Mouse (Mus musculus): ENCODE measurements around the gene Zfp457. TPM values are rescaled to one million over a fixed set of nuclear protein-coding genes. Genes with fewer than 3 reads are reported as not detected.
A peak's percentile ranks its signal among the peaks of the same experiment; 100 is the strongest.
"Not testable (repeated sequence)": the region's sequence is repeated elsewhere in the genome, so short reads cannot be mapped to it uniquely, and the experiment has no call there.

Gene Zfp457
- 1 to 10 TPM; 2.9 to 4.5 TPM for total RNA-seq (2021)
- long read RNA-seq, experiment 1: 0 reads
- long read RNA-seq, experiment 2: 0 reads

DNA sequence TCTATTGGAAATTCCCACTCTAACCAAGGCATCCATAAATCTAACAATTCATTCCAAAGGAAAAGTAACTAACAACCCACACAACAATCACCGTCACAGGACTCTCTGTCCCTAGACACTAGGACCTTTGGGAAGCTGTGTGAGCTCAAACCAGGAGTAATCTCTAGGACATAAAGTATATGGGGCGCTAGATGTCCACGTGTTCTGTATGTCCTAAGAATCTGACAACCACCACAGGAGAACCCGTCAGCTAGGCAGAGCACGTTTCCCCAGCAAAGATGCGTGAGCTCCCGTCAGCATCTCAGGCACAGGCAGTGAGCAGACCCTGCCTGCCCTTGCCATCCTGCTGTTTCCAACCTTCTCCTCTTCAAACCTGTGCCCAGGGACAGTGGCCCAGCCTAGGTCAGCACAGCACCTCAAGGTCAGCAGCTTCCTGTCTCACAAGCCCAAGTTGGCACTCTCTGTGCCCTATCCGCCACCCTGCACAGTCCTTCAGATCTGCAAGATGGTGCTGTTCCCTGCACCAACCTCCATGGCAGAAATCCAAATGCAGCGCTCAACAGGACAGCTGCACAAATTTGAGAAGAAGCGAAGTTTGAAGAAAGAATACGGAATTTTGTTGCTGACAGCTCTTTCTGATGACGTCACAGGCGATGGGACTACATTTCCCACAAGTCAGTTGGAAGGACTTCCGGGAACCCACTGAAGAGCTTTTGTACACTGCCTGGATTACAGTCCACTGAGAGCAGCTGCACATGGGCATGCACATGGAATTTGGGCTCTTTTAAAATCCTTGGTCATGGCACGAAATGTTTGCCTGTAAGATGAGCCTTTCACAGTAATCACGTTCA, at the start of gene Zfp457:
Zfp457 (minus strand) TSS at position 664 of the 851 bp plus-strand sequence.
- intact Hi-C loops (cut with DNase I): loop anchor here (10.0 kb wide), 2 partner anchors 181 to 419 kb away; partner anchors contain the start of genes Zfp65 and Zfp759

DNA sequence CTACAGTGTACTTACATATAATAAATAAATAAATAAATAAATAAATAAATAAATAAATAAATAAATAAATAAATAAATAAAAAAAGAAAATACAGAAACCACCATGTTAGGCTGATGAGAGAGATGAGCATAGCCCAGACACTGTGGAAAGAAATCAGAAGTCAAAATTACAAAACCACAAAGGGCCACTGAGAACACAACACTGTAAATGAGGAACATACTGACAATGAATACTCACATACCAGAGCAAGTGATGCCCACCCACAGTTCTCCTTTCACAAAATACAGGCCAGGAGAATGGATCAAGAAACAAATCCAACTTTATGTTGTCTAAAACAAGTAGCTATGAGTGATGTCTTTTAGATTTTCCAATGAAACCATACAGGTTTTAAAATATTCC, 45.6 kb upstream of the Zfp457 start:
- DNase-seq: no peak
- intact Hi-C loops (cut with DNase I): no loop called here

More for the DNA sequence above, at the start of gene Zfp457:
- peak; percentile 79 to 92 for DNase-seq

DNA sequence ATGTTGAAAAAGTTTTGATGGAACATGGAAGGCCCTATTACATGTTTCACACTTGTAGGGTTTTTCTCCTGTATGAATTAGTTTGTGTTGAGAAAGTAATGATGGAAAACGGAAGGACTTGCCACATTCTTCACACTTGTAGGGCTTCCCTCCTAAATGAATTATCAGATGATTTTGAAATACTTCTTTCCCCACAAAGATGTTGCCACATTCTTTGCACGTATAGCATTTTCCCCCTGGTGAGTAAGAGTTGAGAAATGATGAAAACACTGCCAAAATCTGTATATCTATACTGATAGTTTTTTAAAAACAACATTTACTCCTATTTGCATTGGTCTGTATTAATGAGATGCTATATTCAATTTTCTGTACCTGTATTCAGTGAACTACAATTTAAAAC, 37.1 kb upstream of the Zfp457 start:
- intact Hi-C loops (cut with DNase I): no loop called here
- DNase-seq: no peak

DNA sequence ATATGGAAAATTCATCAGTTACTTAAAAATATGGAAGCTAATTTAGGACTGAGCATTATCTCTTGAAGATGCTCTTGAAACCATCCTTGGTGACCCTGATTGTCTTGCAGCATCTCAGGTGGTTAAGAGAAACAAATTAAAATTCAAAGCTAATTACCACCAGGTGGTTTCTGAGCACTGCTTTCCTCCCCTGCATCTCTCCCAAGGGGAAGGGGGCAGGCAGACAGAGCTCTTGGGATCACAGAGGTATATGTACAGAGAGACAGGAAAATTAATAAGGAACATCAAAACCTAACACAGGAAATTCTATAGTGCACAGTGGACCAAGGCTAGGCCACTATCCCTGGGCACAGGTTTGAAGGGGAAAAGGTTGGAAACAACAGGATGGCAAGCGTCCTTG, 26.6 kb upstream of the Zfp457 start:
- DNase-seq: no peak

DNA sequence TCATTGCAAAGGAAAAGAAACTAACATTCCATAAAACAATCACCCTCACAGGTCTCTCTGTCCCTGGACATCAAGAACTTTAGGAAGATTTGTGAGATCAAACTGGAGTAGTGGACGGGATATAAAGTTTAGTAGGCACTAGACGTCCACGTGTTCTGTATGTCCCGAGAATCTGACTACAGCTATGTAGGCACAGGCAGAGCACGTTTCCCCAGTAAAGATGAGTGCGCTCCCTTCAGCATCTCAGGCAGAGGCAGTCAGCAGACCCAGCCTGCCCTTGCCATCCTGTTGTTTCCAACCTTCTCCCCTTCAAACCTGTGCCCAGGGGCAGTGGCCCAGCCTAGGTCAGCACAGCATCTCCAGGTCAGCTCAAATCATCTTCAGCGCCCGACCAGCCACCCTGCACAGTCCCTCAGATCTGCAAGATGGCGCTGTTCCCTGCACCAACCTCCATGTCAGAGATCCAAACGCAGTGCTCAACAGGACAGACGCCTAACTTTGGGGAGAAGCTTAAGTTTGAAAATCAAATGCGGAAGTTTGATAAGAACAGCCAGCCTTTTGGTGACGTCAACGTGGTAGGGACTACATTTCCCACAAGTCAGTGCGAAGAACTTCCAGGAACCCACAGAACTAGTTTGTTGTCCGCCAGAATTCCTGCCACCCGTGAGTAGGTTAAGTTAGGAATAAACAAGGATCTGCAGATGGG, 25.9 kb upstream of the Zfp457 start, which contains the start of gene Zfp595:
Zfp595 (minus strand) TSS at position 552 of the 706 bp plus-strand sequence.
- intact Hi-C loops (cut with DNase I): loop anchor here (2.0 kb wide), 1 partner anchor 23 kb away; no protein-coding TSS in a partner anchor
- DNase-seq: peak; percentile 73 to 85

More for the DNA sequence above, 26.6 kb upstream of the Zfp457 start:
- intact Hi-C loops (cut with DNase I): loop anchor here (2.0 kb wide), 1 partner anchor 24 kb away; no protein-coding TSS in a partner anchor

DNA sequence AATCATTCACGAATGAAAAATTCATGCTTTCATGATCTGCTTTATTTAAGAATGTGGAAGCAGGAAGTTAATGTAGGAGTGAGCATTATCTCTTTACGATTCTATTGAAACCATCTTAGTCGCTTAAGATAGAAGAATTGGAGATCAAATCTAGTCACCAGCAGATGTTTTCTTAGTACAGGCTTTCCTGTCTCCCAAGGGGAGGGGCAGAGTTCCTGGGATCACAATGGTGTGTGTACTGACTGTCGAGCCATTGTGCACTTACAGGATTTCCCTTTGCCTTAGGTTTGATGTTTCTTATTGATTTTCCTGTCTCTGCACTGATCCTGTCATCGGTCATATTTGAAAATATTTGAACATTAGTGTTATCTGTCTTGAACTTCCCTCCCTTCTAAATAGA, 433 bp upstream of the Zfp457 start:
- no peak for DNase-seq
- intact Hi-C loops (cut with DNase I): loop anchor here (10.0 kb wide), 2 partner anchors 182 to 418 kb away; partner anchors contain the start of genes Zfp65 and Zfp759

DNA sequence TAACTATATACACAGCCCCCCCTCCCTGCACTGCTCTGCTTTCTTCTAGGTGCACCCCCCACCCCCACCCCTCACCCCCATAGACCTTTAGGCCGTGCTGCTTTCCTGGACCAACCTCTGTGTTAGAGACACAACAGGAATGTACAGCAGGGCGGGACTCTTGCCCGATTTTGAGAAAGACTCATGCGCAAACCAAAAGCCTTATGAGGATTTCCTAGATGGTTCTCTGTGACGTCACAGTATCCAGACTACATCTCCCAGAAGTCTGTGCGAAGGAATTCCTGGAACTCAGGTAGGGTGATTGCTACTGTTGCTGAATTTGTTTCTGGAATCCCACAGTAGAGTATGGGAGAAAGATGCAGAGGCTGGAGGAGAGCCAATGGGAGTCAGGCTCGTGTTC, 28.0 kb downstream of the Zfp457 start, which contains the start of gene Zfp458:
Zfp458 (minus strand) TSS at position 153 of the 400 bp plus-strand sequence.
- intact Hi-C loops (cut with DNase I): no loop called here
- no peak for DNase-seq

DNA sequence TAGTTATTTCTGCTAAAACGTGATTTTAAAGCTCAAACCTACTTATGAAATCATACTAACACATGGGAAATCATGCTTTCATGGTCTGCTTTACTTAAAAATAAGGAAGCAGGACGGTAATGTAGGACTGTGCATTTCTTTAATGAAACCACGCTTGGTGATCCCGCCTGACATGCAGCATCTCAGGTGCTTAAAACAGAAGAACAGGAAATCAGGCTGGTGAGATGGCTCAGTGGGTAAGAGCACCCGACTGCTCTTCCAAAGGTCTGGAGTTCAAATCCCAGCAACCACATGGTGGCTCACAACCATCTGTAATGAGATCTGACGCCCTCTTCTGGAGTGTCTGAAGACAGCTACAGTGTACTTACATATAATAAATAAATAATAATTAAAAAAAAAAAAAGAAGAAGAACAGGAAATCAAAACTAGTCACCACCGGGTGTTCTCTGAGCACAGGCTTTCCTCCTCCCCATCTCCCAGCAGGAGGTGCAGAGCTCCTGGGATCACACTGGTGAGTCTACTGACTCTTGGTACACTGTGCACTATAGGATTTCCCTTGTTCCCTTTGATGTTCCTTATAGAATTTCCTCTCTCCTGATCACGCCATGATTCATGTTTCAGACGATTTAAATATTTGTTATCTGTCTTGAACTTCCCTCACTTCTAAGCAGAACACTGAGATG, 36.8 kb downstream of the Zfp457 start:
- DNase-seq: not testable (repeated sequence)
- intact Hi-C loops (cut with DNase I): loop anchor here (5.0 kb wide), 1 partner anchor 338 kb away; the partner anchor contains the start of gene Zfp729b

DNA sequence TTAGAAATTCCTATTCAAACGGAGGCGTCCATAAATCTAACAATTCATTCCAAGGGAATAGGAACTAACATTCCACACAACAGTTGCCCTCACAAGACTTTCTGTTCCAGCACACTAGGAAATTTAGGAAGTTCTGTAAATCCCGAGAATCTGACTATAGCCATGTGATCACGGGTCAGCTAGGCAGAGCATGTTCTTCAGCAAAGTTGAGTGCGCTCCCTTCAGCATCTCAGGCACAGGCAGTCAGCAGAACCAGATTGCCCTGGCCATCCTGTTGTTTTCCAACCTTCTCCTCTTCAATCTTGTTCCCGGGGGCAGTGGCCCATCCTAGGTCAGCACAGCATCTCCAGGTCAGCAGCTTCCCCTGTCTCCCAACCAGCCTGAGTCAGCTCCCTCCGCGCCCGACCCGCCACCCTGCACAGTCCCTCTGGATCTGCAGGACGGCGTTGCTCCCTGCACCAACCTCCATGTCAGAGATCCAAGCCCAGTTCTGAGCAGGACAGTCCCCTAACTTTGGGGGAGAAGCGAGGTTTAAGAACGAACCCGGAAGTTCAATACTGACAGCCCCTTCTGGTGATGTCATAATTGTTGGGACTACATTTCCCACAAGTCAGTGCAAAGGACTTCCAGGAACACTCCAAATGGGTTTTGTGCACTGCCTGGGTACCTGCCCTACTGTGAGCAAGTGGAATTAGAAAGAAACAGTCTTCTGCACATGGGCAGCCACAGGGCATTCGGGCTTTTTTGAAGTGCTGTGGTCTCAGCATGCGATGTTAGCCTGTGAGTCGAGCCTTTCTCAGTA, 37.5 kb downstream of the Zfp457 start:
- DNase-seq: peak; percentile 48 to 77
- intact Hi-C loops (cut with DNase I): loop anchor here (5.0 kb wide), 1 partner anchor 339 kb away; the partner anchor contains the start of gene Zfp729b

Other genes with a start within 250 kb of the Zfp457 start
- 1 to 10 TPM; 1.6 to 1.7 TPM for gene Zfp712, start 245.3 kb downstream of the Zfp457 start, total RNA-seq (2021)
- 1 to 10 TPM in 1 of 2 experiments, under 1 TPM in 1; 1.00 to 1.4 TPM for gene Zfp708, start 208.5 kb downstream of the Zfp457 start, total RNA-seq (2021)
- 1 to 10 TPM; 2.4 to 2.6 TPM for gene Gm28557, start 197.9 kb downstream of the Zfp457 start, total RNA-seq (2021)
- gene Rslcan18, start 190.2 kb downstream of the Zfp457 start, total RNA-seq (2021): 1 to 10 TPM in 1 of 2 experiments, under 1 TPM in 1; 0.88 to 1.1 TPM
- 1 to 10 TPM; 4.0 to 6.5 TPM for gene Zfp759, start 184.8 kb downstream of the Zfp457 start, total RNA-seq (2021)
- gene Rsl1, start 133.3 kb downstream of the Zfp457 start, total RNA-seq (2021): 1 to 10 TPM; 2.9 to 4.0 TPM
- 1 to 10 TPM in 1 of 2 experiments, under 1 TPM in 1; 0.95 to 1.0 TPM for gene Zfp455, start 112.0 kb downstream of the Zfp457 start, total RNA-seq (2021)
- gene Zfp458, start 28.0 kb downstream of the Zfp457 start, total RNA-seq (2021): 1 to 10 TPM; 2.5 to 2.7 TPM
- 1 to 10 TPM; 2.4 to 3.0 TPM for gene Zfp595, start 26.1 kb upstream of the Zfp457 start, total RNA-seq (2021)
- under 1 TPM; 0.67 to 0.93 TPM for gene Gm28044, start 54.1 kb upstream of the Zfp457 start, total RNA-seq (2021)
- gene Zfp953, start 54.1 kb upstream of the Zfp457 start, total RNA-seq (2021): 1 to 10 TPM; 1.3 to 1.5 TPM
- 1 to 10 TPM in 1 of 2 experiments, under 1 TPM in 1; 0.69 to 1.8 TPM for gene Gm28041, start 69.2 kb upstream of the Zfp457 start, total RNA-seq (2021)
- gene Zfp456, start 69.3 kb upstream of the Zfp457 start, total RNA-seq (2021): 1 to 10 TPM in 1 of 2 experiments, under 1 TPM in 1; 0.81 to 1.0 TPM
- gene Zfp429, start 93.3 kb upstream of the Zfp457 start, total RNA-seq (2021): 1 to 10 TPM; 1.6 to 1.8 TPM
- gene Zfp459, start 114.9 kb upstream of the Zfp457 start, total RNA-seq (2021): under 1 TPM in 1 of 2 experiments, not detected in 1; 0.29 TPM
- gene Zfp874a, start 145.1 kb upstream of the Zfp457 start, total RNA-seq (2021): 1 to 10 TPM; 6.1 TPM
- gene Zfp874b, start 177.8 kb upstream of the Zfp457 start, total RNA-seq (2021): 10 to 100 TPM; 13.6 to 14.4 TPM
- gene Zfp58, start 194.1 kb upstream of the Zfp457 start, total RNA-seq (2021): 1 to 10 TPM; 4.4 to 5.1 TPM
- under 1 TPM in 1 of 2 experiments, not detected in 1; 0.45 TPM for gene Gm26965, start 219.7 kb upstream of the Zfp457 start, total RNA-seq (2021)
- gene Zfp87, start 219.7 kb upstream of the Zfp457 start, total RNA-seq (2021): 10 to 100 TPM; 10.9 to 11.0 TPM
- 1 to 10 TPM; 3.9 to 4.8 TPM for gene Zfp748, start 247.3 kb upstream of the Zfp457 start, total RNA-seq (2021)

All from heart, postnatal 14 days (tissue).